Mouse (Mus musculus) cerebellum, adult 8-10 months (tissue): ENCODE measurements around the gene Morc1.

Experiments
- DNase-seq: peaks from one replicate; pipeline ENCODE4 v3.0.0; 2022

The Morc1 gene

GRCm38 (mm10) chr16:48479266-48479848, 48.3 kb downstream of the Morc1 start:
- DNase-seq, result no peak

- DNase-seq, result no peak
These were observed 85.9 kb downstream of the Morc1 start for GRCm38 (mm10) chr16:48516776-48517499.

GRCm38 (mm10) chr16:48519569-48519968, 88.5 kb downstream of the Morc1 start:
- no peak for DNase-seq

- no peak for DNase-seq
These were observed 106.1 kb downstream of the Morc1 start for GRCm38 (mm10) chr16:48537108-48537507.

- no peak for DNase-seq
These were observed 131.4 kb downstream of the Morc1 start for GRCm38 (mm10) chr16:48562290-48563080.

GRCm38 (mm10) chr16:48570354-48570753, 139.3 kb downstream of the Morc1 start:
- DNase-seq, result peak; percentile 74

GRCm38 (mm10) chr16:48574072-48574471, 143.0 kb downstream of the Morc1 start:
- DNase-seq, result no peak

GRCm38 (mm10) chr16:48574499-48574898, 143.5 kb downstream of the Morc1 start:
- no peak for DNase-seq

- DNase-seq, result no peak
These were observed 154.3 kb downstream of the Morc1 start for GRCm38 (mm10) chr16:48585369-48585768.

GRCm38 (mm10) chr16:48594457-48594856, 163.4 kb downstream of the Morc1 start:
- DNase-seq, result no peak

- no peak for DNase-seq
These were observed 164.2 kb downstream of the Morc1 start for GRCm38 (mm10) chr16:48595216-48595615.

GRCm38 (mm10) chr16:48603735-48604211, 172.7 kb downstream of the Morc1 start:
- DNase-seq, result no peak

- DNase-seq, result no peak
These were observed 175.5 kb downstream of the Morc1 start for GRCm38 (mm10) chr16:48606476-48607038.

- no peak for DNase-seq
These were observed 177.2 kb downstream of the Morc1 start for GRCm38 (mm10) chr16:48608224-48608623.

GRCm38 (mm10) chr16:48610866-48611265, 179.8 kb downstream of the Morc1 start:
- no peak for DNase-seq

GRCm38 (mm10) chr16:48611436-48611835, 180.4 kb downstream of the Morc1 start:
- DNase-seq, result no peak

GRCm38 (mm10) chr16:48613783-48614182, 182.7 kb downstream of the Morc1 start:
- DNase-seq, result no peak

- DNase-seq, result no peak
These were observed 189.5 kb downstream of the Morc1 start for GRCm38 (mm10) chr16:48620510-48620909.

- no peak for DNase-seq
These were observed 190.0 kb downstream of the Morc1 start for GRCm38 (mm10) chr16:48621019-48621418.

GRCm38 (mm10) chr16:48623447-48623846, 192.4 kb downstream of the Morc1 start:
- no peak for DNase-seq

GRCm38 (mm10) chr16:48626186-48626585, 195.1 kb downstream of the Morc1 start:
- no peak for DNase-seq

GRCm38 (mm10) chr16:48627296-48627695, 196.3 kb downstream of the Morc1 start:
- DNase-seq, result no peak

GRCm38 (mm10) chr16:48629710-48630109, 198.7 kb downstream of the Morc1 start:
- DNase-seq, result no peak
